Comparison of ENCODE assay signal across 7 mouse cellular contexts in genomic region chr7:99917320-99917844, GRCm38 (mm10). TPM values are rescaled to one million over a fixed set of nuclear protein-coding genes. Genes with fewer than 3 reads are reported as not detected.
A peak's percentile ranks its signal among the peaks of the same experiment; 100 is the strongest.
DNase-seq lines count a peak whose midpoint lies in the region; ATAC-seq lines count a peak whose summit lies in the region.

No protein-coding gene starts in this region.

- peak; percentile 70 for ATAC-seq in forebrain, embryonic 16.5 days
- peak; percentile 81 for ATAC-seq in hindbrain, embryonic 16.5 days
- ATAC-seq in megakaryocyte-erythroid progenitor cell, adult 5-6 weeks (replicated peaks; ENCODE audit: low FRiP score, low TSS enrichment, poor library complexity, severe bottlenecking), result peak; percentile 42; the same call in 1 of the 2 replicates

- no peak overlapping the region for H3K27ac ChIP-seq in forebrain, embryonic 16.5 days (ENCODE audit: low read length)
- peak overlapping the region; percentile 5; the same call in 1 of the 2 replicates for H3K27ac ChIP-seq in hindbrain, embryonic 16.5 days (ENCODE audit: low read depth, low read length)

- H3K9ac ChIP-seq in forebrain, embryonic 16.5 days (replicated peaks; ENCODE audit: low read depth, low read length), result peak overlapping the region; percentile 53
- H3K9ac ChIP-seq in hindbrain, embryonic 16.5 days (ENCODE audit: low read depth, low read length), result peak overlapping the region; percentile 41

- peak overlapping the region; percentile 35 for H3K4me3 ChIP-seq in forebrain, embryonic 16.5 days (replicated peaks; ENCODE audit: low read length)
- H3K4me3 ChIP-seq in hindbrain, embryonic 16.5 days (ENCODE audit: low read length), result peak overlapping the region; percentile 35

- peak; percentile 62 for DNase-seq in adrenal gland, adult 8-10 months
- DNase-seq in cerebellum, adult 18-20 months, result peak; percentile 53 to 70
- DNase-seq in left cerebral cortex, postnatal 10 days (ENCODE audit: extremely low spot score in 1 of 2, low spot score in 2 of 2), result peak; percentile 37 to 45
- peak; percentile 22 for DNase-seq in right cerebral cortex, postnatal 4 days

- H3K27me3 ChIP-seq in forebrain, embryonic 16.5 days (replicated peaks; ENCODE audit: control insufficient read depth, insufficient read depth, low read length), result peaks cover 5% of the 10 kb centered on the region; the same call in 1 of the 2 replicates
- H3K27me3 ChIP-seq in hindbrain, embryonic 16.5 days (replicated peaks; ENCODE audit: control insufficient read depth, insufficient read depth, low read length), result no peaks in the 10 kb centered on the region; the same call in 1 of the 2 replicates

- H3K4me1 ChIP-seq in forebrain, embryonic 16.5 days (replicated peaks; ENCODE audit: control insufficient read depth, insufficient read depth, low read length), result peaks cover 13% of the 10 kb centered on the region
- H3K4me1 ChIP-seq in hindbrain, embryonic 16.5 days (ENCODE audit: control insufficient read depth, insufficient read depth, low read depth, low read length), result peaks cover 18% of the 10 kb centered on the region

- H3K4me2 ChIP-seq in forebrain, embryonic 16.5 days (ENCODE audit: low read length), result peak overlapping the region; percentile 66
- peak overlapping the region; percentile 71 for H3K4me2 ChIP-seq in hindbrain, embryonic 16.5 days (ENCODE audit: low read length)

- intact Hi-C loops in left cerebral cortex, postnatal 10 days (cut with DNase I), result no loop called here

- WGBS in forebrain, embryonic 16.5 days, result under 1% methylated on average over 36 of the region's 36 CpGs
- 2% methylated on average over 35 of the region's 36 CpGs for WGBS in hindbrain, embryonic 16.5 days

- no peaks in the 10 kb centered on the region for H3K9me3 ChIP-seq in forebrain, embryonic 16.5 days (ENCODE audit: control insufficient read depth, low read length)
- no peaks in the 10 kb centered on the region for H3K9me3 ChIP-seq in hindbrain, embryonic 16.5 days (ENCODE audit: control insufficient read depth, low read length)

- no peaks in the 10 kb centered on the region; the same call in 1 of the 2 replicates for H3K36me3 ChIP-seq in forebrain, embryonic 16.5 days (ENCODE audit: control insufficient read depth, insufficient read depth)
- H3K36me3 ChIP-seq in hindbrain, embryonic 16.5 days (ENCODE audit: control insufficient read depth, insufficient read depth, low read length), result no peaks in the 10 kb centered on the region

RNA-seq across cellular contexts. Expression of gene Spcs2, which starts 54.1 kb away (rescaled TPM):
- total RNA-seq in adrenal gland, adult 8-10 months (2022), result 100 to 1,000 TPM; 194 to 235 (median 202) TPM
- 278 and 304 TPM in 2 replicates for polyA plus RNA-seq in forebrain, embryonic 16.5 days (2015; fragmentation: Nextera tagmentation; extraction: Ambion mirVana)
- 286 and 290 TPM in 2 replicates for polyA plus RNA-seq in hindbrain, embryonic 16.5 days (2015; fragmentation: Nextera tagmentation; extraction: Ambion mirVana)
- 10 to 100 TPM; 79.7 to 86.7 TPM for total RNA-seq in left cerebral cortex, postnatal 10 days (2021)
- total RNA-seq in megakaryocyte-erythroid progenitor cell, adult 5-6 weeks (2014; fragmentation: Nextera tagmentation), result 93.4 and 132 TPM in 2 replicates
- 136 and 153 TPM in 2 replicates for total RNA-seq in megakaryocyte-erythroid progenitor cell, adult 5-6 weeks (2017)

RNA-seq across cellular contexts. Expression of gene Xrra1, which starts 58.5 kb away (rescaled TPM):
- total RNA-seq in adrenal gland, adult 8-10 months (2022), result 1 to 10 TPM in 2 of 4 experiments, under 1 TPM in 2; 0.35 to 4.6 (median 2.3) TPM
- 0.60 and 0.70 TPM in 2 replicates for polyA plus RNA-seq in forebrain, embryonic 16.5 days (2015; fragmentation: Nextera tagmentation; extraction: Ambion mirVana)
- polyA plus RNA-seq in hindbrain, embryonic 16.5 days (2015; fragmentation: Nextera tagmentation; extraction: Ambion mirVana), result 0.81 and 1.2 TPM in 2 replicates
- 1 to 10 TPM; 1.3 to 1.5 TPM for total RNA-seq in left cerebral cortex, postnatal 10 days (2021)
- 0.07 TPM in 1 of 2 replicates, not detected in the other for total RNA-seq in megakaryocyte-erythroid progenitor cell, adult 5-6 weeks (2014; fragmentation: Nextera tagmentation)
- not detected in 2 replicates for total RNA-seq in megakaryocyte-erythroid progenitor cell, adult 5-6 weeks (2017)
